Mouse (Mus musculus): ENCODE measurements at regions not wholly inside any gene's neighbourhood (a gene's known extent, or its start where the extent isn't known, plus 50 kb on each side); places are given as distances from the start of the nearest gene placed in this dataset.

DNA sequence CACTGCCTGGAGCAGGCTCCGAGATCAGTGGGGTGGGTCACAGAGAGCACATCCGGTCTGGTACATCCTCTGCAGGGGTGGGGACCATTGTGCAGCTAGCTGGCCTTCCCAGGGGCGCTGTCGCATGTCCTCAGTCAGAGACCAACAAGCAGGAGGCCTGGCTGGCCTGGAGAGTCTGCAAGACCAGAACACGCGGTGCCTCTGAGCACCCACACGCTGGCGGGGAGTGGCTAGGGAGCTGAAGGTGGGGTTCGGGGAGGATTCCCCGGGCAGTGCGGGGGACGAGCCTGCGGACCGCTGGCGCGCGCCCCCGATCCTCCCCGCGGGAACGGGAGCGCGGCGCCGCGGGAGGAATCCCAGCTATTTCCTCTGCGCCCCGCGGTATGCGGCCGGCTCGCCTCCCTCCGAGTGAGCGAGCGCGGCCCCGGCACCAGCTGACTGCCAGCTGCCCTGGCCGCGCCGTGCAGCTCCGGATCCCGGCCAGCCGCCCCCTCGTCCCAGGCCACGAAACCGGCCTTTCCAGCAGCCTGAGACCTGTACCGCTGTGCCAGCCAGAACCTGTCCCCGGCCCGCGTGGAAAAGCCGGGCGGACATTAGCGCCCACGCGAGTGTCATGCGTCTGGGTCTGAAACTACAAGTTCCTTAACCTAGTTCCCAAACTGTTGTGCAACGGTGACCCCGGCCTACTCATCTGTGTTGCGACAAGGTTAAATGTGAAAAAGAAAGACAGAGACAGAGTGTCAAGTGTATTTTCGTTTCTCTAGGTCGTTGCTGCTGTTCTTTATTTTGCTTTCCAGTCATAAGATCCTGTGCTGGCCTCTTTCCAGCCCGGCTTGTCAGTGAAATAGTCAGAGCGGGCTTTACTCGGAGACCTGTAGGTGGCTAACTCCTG is 61.2 kb downstream of the Pkdcc start:
- peak; percentile 60 for DNase-seq (ENCODE audit: low read depth, low spot score)

DNA sequence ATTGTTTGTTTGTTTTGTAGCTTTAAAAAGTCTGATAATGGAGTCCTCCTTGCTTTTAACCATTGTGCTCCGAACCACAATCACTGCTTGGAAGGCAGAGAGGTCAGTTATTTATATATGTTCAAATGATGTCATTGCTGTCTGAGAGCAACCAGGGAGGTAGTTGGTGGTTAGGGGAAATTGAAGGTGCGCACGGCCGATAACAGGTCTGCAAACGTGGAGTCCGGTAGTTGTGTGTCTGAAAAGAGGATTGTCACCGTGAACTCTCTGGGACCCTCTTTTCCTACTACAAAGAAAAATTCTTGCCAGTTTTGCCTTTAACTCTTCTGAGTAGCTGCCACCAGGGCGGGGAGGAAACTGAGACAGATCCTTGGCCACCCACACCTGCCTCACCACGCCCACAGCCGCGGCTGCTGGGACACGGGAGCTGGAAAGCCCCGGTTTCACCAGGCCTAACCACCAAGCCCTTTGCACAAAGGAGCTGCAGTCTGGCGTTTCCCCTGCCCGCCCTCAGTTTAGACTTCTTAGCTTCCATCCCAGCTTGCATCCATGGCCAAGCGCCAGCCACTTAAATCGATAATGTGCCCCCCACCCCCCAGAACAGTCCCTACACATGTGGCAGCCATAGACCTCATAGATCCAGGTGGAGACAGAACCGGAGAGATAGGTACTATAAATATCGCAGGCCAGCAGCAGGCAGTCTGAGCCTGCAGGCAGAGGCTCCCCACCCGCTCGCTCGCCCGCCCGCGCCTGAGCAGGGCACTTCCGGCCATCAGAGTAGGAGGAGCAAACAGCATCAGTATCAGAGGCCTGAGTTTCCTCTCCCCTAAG is 62.2 kb downstream of the Pkdcc start:
- DNase-seq (ENCODE audit: low read depth, low spot score) = no peak

DNA sequence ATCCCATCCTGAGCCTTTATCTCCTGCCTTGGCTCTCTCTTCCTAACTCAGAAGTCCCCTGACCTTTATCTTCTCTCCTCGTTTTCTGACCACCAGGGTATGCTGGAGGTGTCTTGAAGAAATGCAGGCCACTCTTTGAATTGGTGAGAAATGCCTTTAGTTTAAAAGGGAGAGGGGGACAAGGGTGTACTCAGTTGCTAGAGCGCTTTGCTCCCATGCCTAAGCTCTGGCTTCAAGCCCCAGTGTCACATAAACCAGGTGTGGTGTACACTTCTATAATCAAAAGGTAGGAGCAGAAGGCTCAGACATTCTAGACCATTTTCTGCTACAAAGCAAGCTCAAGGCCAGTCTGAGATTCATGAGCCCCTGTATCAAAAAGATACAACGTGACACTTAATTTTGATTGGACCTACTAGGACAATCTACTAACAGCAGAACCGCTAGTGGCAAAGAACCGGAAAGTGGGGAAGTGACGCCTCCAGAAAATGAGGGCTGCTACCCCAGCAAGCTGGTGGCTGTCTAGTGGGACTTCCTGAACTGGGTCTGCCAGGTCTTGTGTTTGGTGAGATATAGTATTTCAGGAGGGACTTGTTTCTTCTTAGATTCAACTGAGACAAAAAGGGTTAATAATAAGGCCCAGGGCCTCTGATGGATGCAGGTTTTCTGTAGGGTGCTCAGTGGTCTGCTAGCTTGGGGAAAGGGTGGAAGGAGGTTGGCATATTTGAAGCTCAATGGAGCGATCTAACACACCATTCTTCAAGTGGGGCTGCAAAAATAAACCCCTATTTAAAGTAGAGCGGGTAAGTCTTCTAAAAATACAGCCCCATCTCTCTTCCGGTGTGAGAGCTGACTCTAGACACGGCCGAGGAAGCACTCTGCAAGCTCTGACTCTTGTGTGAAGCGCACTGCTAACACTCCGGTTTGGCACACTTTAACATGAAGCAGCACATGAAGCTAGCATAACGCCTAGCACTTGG is 63.1 kb downstream of the Pkdcc start:
- DNase-seq (ENCODE audit: low read depth, low spot score) = no peak

DNA sequence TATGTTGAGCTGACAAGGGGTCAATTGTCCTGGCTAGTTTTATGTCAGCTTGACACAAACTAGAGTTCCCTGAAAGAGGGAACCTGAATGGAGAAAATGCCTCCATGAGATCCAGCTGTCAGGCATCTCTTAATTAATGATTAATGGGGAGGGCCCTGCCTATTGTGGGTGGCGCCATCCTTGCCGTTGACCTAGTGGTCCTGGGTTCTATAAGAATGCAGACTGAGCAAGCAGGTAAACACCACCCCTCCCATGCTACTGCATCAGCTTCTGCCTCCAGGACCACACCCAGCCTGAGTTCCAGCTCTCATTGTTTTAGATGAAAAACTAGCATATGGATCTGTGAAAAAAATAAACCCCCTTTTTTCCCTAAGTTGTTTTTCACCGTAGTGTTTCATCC is 67.4 kb upstream of the Eml4 start:
- DNase-seq (ENCODE audit: low read depth, low spot score) = no peak

DNA sequence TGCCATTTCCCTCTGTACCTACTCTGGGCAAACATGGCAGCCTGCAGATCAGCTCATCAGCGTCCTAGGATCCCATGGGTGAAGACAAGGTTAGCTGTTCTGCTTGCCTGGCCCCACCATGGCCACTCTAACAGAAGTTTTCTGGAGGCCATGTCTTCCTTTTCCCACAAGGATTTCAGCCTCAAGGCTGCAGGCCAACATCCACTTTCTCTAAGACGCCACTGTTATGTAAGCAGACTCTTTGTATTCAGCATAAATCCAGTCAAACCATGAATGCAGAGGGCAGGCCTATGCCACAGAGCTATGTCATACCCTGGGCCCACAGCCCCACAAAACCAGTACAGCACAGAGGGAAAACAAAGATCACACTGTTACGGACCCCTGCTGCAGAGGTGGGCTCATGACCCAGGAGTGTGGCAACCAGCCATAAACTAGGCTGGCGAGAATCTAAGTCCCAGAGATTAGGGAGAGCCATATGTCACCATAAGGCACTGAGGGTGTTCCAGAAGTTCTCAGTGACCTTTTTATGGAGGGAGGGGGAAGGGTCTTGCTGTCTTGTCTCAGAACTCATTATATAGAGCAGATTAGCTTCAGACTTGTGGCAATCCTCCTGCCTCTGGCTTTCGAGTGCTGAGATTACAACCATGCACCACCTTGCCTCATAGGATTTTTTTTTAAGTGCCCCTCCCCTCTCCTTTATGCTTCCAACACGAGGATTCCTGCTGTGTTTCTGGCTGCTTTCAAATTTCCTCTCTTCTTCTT is 63.2 kb upstream of the Eml4 start:
- no peak for DNase-seq (ENCODE audit: low read depth, low spot score)

DNA sequence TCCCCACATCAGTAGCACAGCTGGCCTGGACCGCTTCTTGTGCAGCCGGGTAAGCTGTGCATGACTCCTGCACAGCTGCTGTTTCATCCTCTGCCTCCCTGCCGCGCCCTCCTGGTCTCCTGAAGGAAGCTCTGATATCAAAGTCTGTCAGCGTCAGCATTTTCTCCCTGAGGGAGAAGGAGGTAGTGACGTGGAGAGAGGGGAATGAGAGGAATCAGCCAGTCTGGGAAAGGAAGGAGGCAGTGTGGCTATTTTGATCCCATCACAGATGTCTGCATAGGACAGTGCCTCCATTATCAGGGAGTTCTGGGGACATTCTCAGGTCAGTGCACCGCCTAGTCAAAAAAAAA is 62.6 kb upstream of the Eml4 start:
- peak; percentile 63 for DNase-seq (ENCODE audit: low read depth, low spot score)

DNA sequence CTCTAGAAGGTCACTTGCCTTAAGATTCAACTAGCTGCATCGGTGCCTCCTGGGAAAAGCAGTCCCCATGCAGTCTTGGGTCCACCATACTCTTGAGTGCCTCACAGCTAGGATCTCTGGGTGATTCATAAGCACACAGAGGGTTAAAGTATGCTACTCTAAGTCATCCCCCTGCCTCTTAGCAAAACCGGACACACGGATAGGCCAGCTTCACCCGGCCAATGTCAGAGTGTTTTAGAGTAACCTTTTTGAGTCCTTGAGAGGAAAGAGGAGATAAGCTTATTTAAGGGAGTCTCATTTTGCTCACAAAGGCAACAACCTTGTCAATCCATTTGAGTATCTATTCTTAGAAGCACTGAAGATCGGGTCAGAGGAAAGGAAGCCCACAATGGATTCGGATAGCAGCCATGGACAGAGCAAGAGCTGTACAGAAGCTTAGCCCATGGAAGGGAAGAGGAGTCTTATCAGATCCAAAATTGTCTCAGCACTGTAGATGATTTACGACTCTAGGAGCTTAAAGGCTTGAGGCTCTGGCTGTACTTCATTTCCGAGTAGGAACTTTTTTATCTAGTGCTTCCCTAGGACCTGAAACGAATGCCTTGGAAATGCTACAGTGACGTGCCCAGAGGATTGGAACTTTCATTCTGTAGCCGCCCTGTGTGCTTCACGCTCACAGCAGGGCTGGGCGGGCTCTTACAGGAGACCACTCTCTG is 55.0 kb upstream of the Eml4 start:
- peak; percentile 59 for DNase-seq (ENCODE audit: low read depth, low spot score)

DNA sequence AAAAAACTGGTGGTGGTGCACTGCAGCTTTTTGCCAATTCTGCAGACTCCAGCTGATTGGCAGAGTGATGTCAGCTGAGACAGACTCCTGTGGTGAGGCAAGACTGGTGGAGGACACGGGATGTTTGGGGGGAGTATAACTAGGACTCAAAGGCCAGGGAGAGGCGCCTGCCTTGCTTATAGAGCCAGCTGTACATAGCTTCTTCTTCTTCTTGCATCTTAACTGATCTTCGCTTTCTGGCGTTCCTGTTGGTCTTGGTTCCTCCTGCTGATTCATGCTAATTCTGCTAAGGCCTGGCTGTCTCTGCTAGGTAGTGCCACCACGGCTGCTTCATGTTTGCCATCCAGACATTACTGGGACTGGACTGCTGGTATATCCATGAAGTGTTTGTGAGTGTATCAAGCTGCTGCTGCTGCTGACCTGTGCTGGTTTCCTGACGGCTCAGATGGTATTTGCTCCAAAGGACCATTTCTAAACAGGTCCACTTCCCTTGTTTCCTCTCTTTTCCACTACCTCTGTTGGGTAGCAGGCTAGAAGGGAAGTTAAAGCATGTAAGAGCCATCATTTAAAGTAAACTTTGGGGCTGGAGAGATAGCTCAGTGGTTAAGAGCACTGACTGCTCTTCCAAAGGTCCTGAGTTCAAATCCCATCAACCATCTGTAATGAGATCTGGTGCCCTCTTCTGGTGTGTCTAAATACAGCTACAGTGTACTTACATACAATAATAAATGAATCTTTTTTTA is 53.2 kb upstream of the Eml4 start:
- no peak for DNase-seq (ENCODE audit: low read depth, low spot score)
